Comparison of ENCODE assay signal across 12 mouse cellular contexts in the genomic region with DNA sequence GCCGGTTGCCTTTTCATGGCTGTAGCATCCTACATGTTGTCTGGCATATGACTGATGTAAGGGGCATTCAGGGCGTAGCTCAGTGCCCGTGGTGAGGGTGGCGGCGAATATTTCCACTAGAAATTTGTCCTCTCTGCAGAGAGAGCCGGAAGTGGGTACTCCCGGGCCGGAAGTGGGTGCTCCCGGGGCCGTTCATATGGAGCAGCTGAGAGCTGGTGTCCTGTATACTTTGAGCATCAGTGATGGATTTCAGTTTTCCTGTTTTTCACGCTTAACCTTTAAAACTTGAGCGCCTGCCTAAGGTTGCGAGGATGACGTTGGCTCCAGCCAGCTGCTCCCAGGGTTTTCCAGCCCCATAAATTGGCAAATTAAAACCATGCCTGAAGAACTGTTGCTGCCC. TPM values are rescaled to one million over a fixed set of nuclear protein-coding genes. Genes with fewer than 3 reads are reported as not detected.
DNase-seq lines count a peak whose midpoint lies in the region; ATAC-seq lines count a peak whose summit lies in the region.
"Had no signal": no experiment of that assay in that cellular context is flagged by ENCODE, and none has a peak within 500 bp of the region (broad histone marks: within the 10 kb centered on the region; RNA-seq: fewer than 3 reads in every experiment).

No protein-coding gene starts in this region.

- H3K9ac ChIP-seq in kidney, embryonic 15.5 days, result no peak overlapping the region
- H3K9ac ChIP-seq: hindbrain, embryonic 15.5 days had no signal

- no peak overlapping the region for H3K4me2 ChIP-seq in kidney, embryonic 15.5 days
- H3K4me2 ChIP-seq: hindbrain, embryonic 15.5 days had no signal

- DNase-seq in adrenal gland, postnatal 14 days, result peak; percentile 53
- DNase-seq in adrenal gland, adult 8-10 months, result no peak
- DNase-seq in kidney, adult 9 months, result no peak
- no peak for DNase-seq in limb, embryonic 10.5 days (ENCODE audit: low spot score)
- no peak for DNase-seq in right cerebral cortex, postnatal 36 days (ENCODE audit: low spot score in 2 of 2)
- DNase-seq in urinary bladder, postnatal 25 days (ENCODE audit: low spot score), result no peak
- DNase-seq: right cerebral cortex, postnatal 4 days had no signal

- H3K4me3 ChIP-seq in kidney, embryonic 15.5 days (replicated peaks), result no peak overlapping the region
- H3K4me3 ChIP-seq in brown adipose tissue, adult 24 weeks (ENCODE audit: insufficient read depth, low read depth, low read length), result no peak overlapping the region
- H3K4me3 ChIP-seq in limb, embryonic 10.5 days, result no peak overlapping the region
- H3K4me3 ChIP-seq: hindbrain, embryonic 15.5 days had no signal

- ATAC-seq in kidney, embryonic 15.5 days (replicated peaks; ENCODE audit: low FRiP score), result no peak

- H3K27ac ChIP-seq in kidney, embryonic 15.5 days, result peak overlapping the region; percentile 57
- H3K27ac ChIP-seq in brown adipose tissue, adult 24 weeks (replicated peaks; ENCODE audit: low read depth, low read length), result 0 out of 2 replicates have a peak overlapping the region, but pooled peaks have one; percentile 6
- peak overlapping the region; percentile 56; the same call in 1 of the 2 replicates for H3K27ac ChIP-seq in limb, embryonic 10.5 days
- H3K27ac ChIP-seq: hindbrain, embryonic 15.5 days; macrophage had no signal

- 73% methylated on average over 14 of the region's 14 CpGs for WGBS in kidney, embryonic 15.5 days
- 65% methylated on average over 14 of the region's 14 CpGs for WGBS in limb, embryonic 10.5 days

- H3K4me1 ChIP-seq in kidney, embryonic 15.5 days, result peaks cover 86% of the 10 kb centered on the region
- H3K4me1 ChIP-seq in brown adipose tissue, adult 24 weeks (ENCODE audit: control insufficient read depth, insufficient read depth, insufficient read length, low read length), result peaks cover 52% of the 10 kb centered on the region
- peaks cover 85% of the 10 kb centered on the region for H3K4me1 ChIP-seq in limb, embryonic 10.5 days

- H3K9me3 ChIP-seq in kidney, embryonic 15.5 days (replicated peaks), result no peaks in the 10 kb centered on the region
- no peaks in the 10 kb centered on the region for H3K9me3 ChIP-seq in limb, embryonic 10.5 days (replicated peaks)
- H3K9me3 ChIP-seq: hindbrain, embryonic 15.5 days had no signal

- peaks cover 19% of the 10 kb centered on the region for H3K36me3 ChIP-seq in kidney, embryonic 15.5 days
- peaks cover 25% of the 10 kb centered on the region for H3K36me3 ChIP-seq in limb, embryonic 10.5 days

- no peaks in the 10 kb centered on the region for H3K27me3 ChIP-seq in kidney, embryonic 15.5 days
- H3K27me3 ChIP-seq in limb, embryonic 10.5 days (ENCODE audit: low read depth, poor library complexity, severe bottlenecking), result no peaks in the 10 kb centered on the region
- H3K27me3 ChIP-seq: hindbrain, embryonic 15.5 days had no signal

RNA-seq across cellular contexts. Expression of a gene that starts 33.5 kb away (rescaled TPM):
- 10.6 and 12.0 TPM in 2 replicates for total RNA-seq in adrenal gland, postnatal 14 days (2021)
- total RNA-seq in adrenal gland, adult 8-10 months (2022), result 1 to 10 TPM; 1.7 to 3.9 (median 3.1) TPM
- polyA plus RNA-seq in kidney, embryonic 15.5 days (2015; fragmentation: Nextera tagmentation; extraction: Ambion mirVana), result 0.12 and 0.79 TPM in 2 replicates
- not detected in 2 replicates for polyA plus RNA-seq in brown adipose tissue, adult 24 weeks (2012; ENCODE audit: insufficient read depth, insufficient read length, missing spikeins)
- polyA plus RNA-seq in limb, embryonic 10.5 days (2016; fragmentation: Nextera tagmentation; extraction: Ambion mirVana), result not detected in 2 replicates
- total RNA-seq: gastrocnemius, adult 18-20 months had no signal
- polyA plus RNA-seq: hindbrain, embryonic 15.5 days; macrophage had no signal

RNA-seq across cellular contexts. Expression of a gene that starts 40.6 kb away (rescaled TPM):
- total RNA-seq in adrenal gland, postnatal 14 days (2021), result 132 and 137 TPM in 2 replicates
- 100 to 1,000 TPM; 149 to 232 (median 189) TPM for total RNA-seq in adrenal gland, adult 8-10 months (2022)
- 46.4 and 51.3 TPM in 2 replicates for polyA plus RNA-seq in kidney, embryonic 15.5 days (2015; fragmentation: Nextera tagmentation; extraction: Ambion mirVana)
- polyA plus RNA-seq in brown adipose tissue, adult 24 weeks (2012; ENCODE audit: insufficient read depth, insufficient read length, missing spikeins), result 18.9 and 24.4 TPM in 2 replicates
- polyA plus RNA-seq in limb, embryonic 10.5 days (2016; fragmentation: Nextera tagmentation; extraction: Ambion mirVana), result 49.8 and 52.3 TPM in 2 replicates

RNA-seq across cellular contexts. Expression of a gene that starts 50.2 kb away (rescaled TPM):
- 15.2 and 15.8 TPM in 2 replicates for total RNA-seq in adrenal gland, postnatal 14 days (2021)
- total RNA-seq in adrenal gland, adult 8-10 months (2022), result 10 to 100 TPM; 14.9 to 18.6 (median 17.1) TPM
- polyA plus RNA-seq in kidney, embryonic 15.5 days (2015; fragmentation: Nextera tagmentation; extraction: Ambion mirVana), result 17.5 and 17.9 TPM in 2 replicates
- polyA plus RNA-seq in brown adipose tissue, adult 24 weeks (2012; ENCODE audit: insufficient read depth, insufficient read length, missing spikeins), result 20.4 and 24.7 TPM in 2 replicates
- polyA plus RNA-seq in limb, embryonic 10.5 days (2016; fragmentation: Nextera tagmentation; extraction: Ambion mirVana), result 11.0 and 12.7 TPM in 2 replicates

Comparison
In these comparisons a context has a peak if more than half of its experiments do, and no peak if none do; other contexts are left out.
1. H3K27ac ChIP-seq: peak in every context shown above with its lines; median percentile 57 in kidney, embryonic 15.5 days; 56 in limb, embryonic 10.5 days; 6 in brown adipose tissue, adult 24 weeks.